ENCODE assay signal across 19 mouse cellular contexts in the genomic region with DNA sequence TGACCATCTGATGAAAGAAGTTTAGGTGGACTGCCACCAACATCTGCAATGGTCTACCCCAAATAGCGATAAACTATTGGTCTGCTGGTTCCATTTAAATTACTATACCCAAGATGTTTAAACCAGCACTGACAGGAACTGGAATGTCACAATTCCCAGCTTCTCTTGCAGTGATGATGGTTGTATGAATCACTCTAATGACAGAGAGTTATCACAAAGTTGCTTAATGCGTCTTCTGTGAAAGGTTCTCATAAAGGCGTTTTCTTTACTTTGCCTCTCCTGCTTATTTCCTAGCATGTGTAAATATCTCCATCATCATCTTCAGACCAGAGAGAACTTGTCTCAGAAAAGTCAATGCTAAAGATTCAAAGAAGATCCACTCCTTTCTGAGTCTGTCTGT. TPM values are rescaled to one million over a fixed set of nuclear protein-coding genes. Genes with fewer than 3 reads are reported as not detected.
"Had no signal": no experiment of that assay in that cellular context is flagged by ENCODE, and none has a peak within 500 bp of the region (broad histone marks: within the 10 kb centered on the region; RNA-seq: fewer than 3 reads in every experiment).

No protein-coding gene starts in this region.

- H3K9ac ChIP-seq: liver, embryonic 15.5 days; liver, postnatal 0 days; lung, embryonic 15.5 days; midbrain, embryonic 12.5 days; neural tube, embryonic 12.5 days had no signal

- H3K27me3 ChIP-seq: liver, embryonic 15.5 days; lung, embryonic 15.5 days; midbrain, embryonic 12.5 days; neural tube, embryonic 12.5 days had no signal

- ATAC-seq: liver, postnatal 0 days; midbrain, embryonic 16.5 days had no signal

- DNase-seq: liver, postnatal 0 days; lung, adult 2 months; lung, postnatal 10 days; lung, postnatal 4 days; midbrain, embryonic 14.5 days; right cerebral cortex, postnatal 14 days; right cerebral cortex, postnatal 4 days; spleen, adult 18-20 months; thymus, adult 18-20 months; thymus, postnatal 14 days; thymus, postnatal 36 days had no signal

- H3K27ac ChIP-seq: liver, embryonic 15.5 days; lung, embryonic 15.5 days; midbrain, embryonic 10.5 days; midbrain, embryonic 12.5 days; neural tube, embryonic 12.5 days had no signal

- H3K4me3 ChIP-seq: liver, embryonic 15.5 days; lung, embryonic 15.5 days; midbrain, embryonic 10.5 days; midbrain, embryonic 12.5 days; neural tube, embryonic 12.5 days had no signal

- H3K9me3 ChIP-seq: liver, embryonic 15.5 days; lung, embryonic 15.5 days; midbrain, embryonic 10.5 days; midbrain, embryonic 12.5 days; neural tube, embryonic 12.5 days had no signal

- H3K4me1 ChIP-seq: liver, embryonic 15.5 days; lung, embryonic 15.5 days; neural tube, embryonic 12.5 days had no signal

- H3K4me2 ChIP-seq: liver, embryonic 15.5 days; lung, embryonic 15.5 days; midbrain, embryonic 12.5 days; neural tube, embryonic 12.5 days had no signal

- H3K36me3 ChIP-seq: liver, embryonic 15.5 days; lung, embryonic 15.5 days; midbrain, embryonic 12.5 days; neural tube, embryonic 12.5 days had no signal

RNA-seq across cellular contexts. Expression of a gene that starts 23.4 kb away (rescaled TPM):
- total RNA-seq: megakaryocyte, adult 5-6 weeks; neutrophil, adult 5-6 weeks had no signal
